Mouse (Mus musculus): ENCODE results near the gene Nfatc3.

DNA sequence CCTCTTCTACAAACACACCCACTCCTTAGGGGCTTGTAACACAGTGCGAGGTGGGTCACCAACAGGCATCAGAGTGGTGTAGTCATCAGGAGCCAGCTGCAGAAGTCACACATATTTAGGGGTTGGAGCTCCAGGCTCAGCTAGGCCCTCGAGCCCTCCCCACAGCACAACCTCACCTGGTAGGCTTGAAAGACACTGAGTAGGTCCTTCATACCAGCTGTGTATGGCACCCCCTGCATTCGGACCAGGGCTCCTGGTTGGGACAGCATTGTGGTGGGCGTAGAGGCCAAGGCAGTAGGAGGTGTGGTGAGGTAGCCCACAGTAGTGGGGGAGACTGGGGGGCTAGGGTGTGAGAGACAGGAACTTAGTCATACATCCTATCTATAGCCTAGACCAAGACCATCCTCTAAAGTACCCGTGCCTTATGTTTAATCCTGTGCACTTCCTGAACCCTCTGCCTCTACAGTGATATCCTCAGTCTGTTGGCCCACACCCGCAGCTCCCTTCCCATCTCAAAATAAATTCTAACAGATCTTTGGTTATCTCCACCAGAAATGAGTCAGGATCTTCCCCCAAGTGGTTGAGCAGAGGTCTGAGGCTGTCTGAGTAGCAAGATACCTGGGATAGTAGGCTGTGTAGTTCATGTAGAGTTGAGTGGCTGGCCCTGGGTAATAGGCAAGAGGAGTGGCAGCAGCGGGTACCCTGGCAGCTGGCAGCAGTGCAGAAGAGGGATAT lies 73.0 kb downstream of the Nfatc3 start:
- TF ChIP-seq CTCF (IDR thresholded peaks at IDR 0.05; ENCODE audit: low read depth) (no peak), EP300 (optimal IDR thresholded peaks at IDR 0.05) (no peak)

Measured in stomach, postnatal 0 days (tissue).